Mouse (Mus musculus): ENCODE results near the gene Sdccag8.

DNA sequence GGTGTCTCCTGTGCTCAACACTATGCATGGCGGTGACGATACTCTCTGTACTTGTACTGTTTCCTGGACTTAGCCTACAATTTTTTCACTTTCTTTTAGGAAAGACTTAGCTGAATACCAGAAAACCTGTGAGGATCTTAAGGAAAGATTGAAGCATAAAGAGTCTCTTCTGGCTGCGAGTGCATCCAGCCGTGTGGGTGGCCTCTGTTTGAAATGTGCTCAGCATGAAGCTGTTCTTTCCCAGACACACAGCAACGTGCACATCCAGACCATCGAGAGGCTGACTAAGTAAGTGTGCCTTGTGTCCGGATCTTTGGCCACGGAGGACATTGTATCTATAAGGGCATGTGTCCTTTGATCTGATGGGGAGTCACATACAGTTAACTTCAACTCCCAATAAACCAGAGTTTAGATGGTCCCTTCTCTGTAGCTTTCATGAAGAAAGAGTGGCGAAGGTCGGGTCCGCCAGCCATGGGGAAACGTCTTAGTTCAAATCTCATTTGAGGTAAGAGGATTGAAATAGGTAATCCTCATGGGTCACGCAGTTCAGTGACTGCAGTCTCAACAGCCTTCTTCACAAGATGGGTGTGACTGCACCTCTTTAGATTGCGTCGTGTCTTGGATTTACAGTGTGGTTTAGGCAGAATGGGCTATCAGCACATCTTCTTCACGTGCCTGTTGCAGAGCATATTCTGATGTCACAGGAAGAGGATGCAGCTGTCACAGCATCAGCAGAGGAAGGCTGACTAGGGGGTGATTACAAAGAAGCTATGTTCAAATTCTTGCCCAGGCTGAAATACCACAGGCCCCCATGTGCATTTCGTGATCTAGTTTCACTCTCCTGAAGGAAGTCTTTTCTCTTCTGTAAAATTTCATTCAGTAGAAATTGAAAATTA lies 30.9 kb downstream of the Sdccag8 start:
- TF ChIP-seq CTCF (IDR thresholded peaks at IDR 0.05; ENCODE audit: extremely low read depth, insufficient read depth, insufficient read length, insufficient replicate concordance) (no peak), POLR2A (IDR thresholded peaks at IDR 0.05; ENCODE audit: low read depth, low read length) (no peak)
